Mouse (Mus musculus): ENCODE measurements around the gene Prune1.

GRCm38 (mm10) chr3:95250783-95251424 lies 31.0 kb downstream of the Prune1 start, which contains the start of gene Bnipl:
- no peak for TF ChIP-seq POLR2A (IDR thresholded peaks at IDR 0.05; ENCODE audit: borderline replicate concordance, insufficient read depth, low read length)
- no peak for TF ChIP-seq CTCF (IDR thresholded peaks at IDR 0.05; ENCODE audit: borderline replicate concordance, insufficient read depth, low read depth, low read length)

Data from cerebellum, adult 2 months (tissue).